Mouse (Mus musculus): ENCODE data around the gene Ctnnd2. TPM values are rescaled to one million over a fixed set of nuclear protein-coding genes. Genes with fewer than 3 reads are reported as not detected.

Gene Ctnnd2
- polyA plus RNA-seq, 1 experiment = 0.02 TPM

- Histone ChIP-seq H3K4me2 (ENCODE audit: low read depth) (no peak overlapping the region), H3K36me3 (ENCODE audit: control insufficient read depth, insufficient read depth) (no peaks in the 10 kb centered on the region), H3K79me2 (ENCODE audit: control insufficient read depth, insufficient read depth) (no peaks in the 10 kb centered on the region), H3ac (ENCODE audit: control insufficient read depth, insufficient read length) (peak overlapping the region; percentile 2), H3K27me3 (ENCODE audit: control insufficient read depth, insufficient read depth, insufficient read length) (peaks cover 14% of the 10 kb centered on the region), H3K4me3 (no peak overlapping the region)
- no peak for TF ChIP-seq POLR2A (IDR thresholded peaks at IDR 0.05; ENCODE audit: insufficient read length, low read depth)
- no peak for TF ChIP-seq CEBPB (IDR thresholded peaks at IDR 0.05; ENCODE audit: insufficient read depth, poor library complexity, severe bottlenecking)
- no peak for TF ChIP-seq MYOG (IDR thresholded peaks at IDR 0.05; ENCODE audit: control insufficient read depth in 1 of 3, insufficient read depth in 1 of 3, insufficient read length in 2 of 3, low read depth in 2 of 3)
- no peak for TF ChIP-seq TCF12 (IDR thresholded peaks at IDR 0.05; ENCODE audit: insufficient read depth, poor library complexity, severe bottlenecking)
- no peak for TF ChIP-seq POLR2AphosphoS2 (IDR thresholded peaks at IDR 0.05; ENCODE audit: insufficient read length, low read depth)
- no peak for TF ChIP-seq USF1 (IDR thresholded peaks at IDR 0.05; ENCODE audit: low read depth)
- no peak for TF ChIP-seq MYOD1 (IDR thresholded peaks at IDR 0.05; ENCODE audit: control insufficient read depth in 1 of 3, insufficient read length in 2 of 3, low read depth in 2 of 3)
- no peak for TF ChIP-seq SRF (IDR thresholded peaks at IDR 0.05; ENCODE audit: control insufficient read depth, insufficient read length, low read depth)
- TF ChIP-seq TCF3 (IDR thresholded peaks at IDR 0.05; ENCODE audit: insufficient read length, low read depth) = no peak
- no peak for TF ChIP-seq E2F4 (IDR thresholded peaks at IDR 0.05; ENCODE audit: insufficient read depth)
- TF ChIP-seq REST (IDR thresholded peaks at IDR 0.05; ENCODE audit: insufficient read depth, insufficient read length) = no peak
- no peak for TF ChIP-seq MAX (IDR thresholded peaks at IDR 0.05; ENCODE audit: low read depth)
Measured at GRCm38 (mm10) chr15:30646501-30647431, 474.4 kb downstream of the Ctnnd2 start.

GRCm38 (mm10) chr15:30647679-30648311 is 475.4 kb downstream of the Ctnnd2 start:
- H3K36me3 ChIP-seq (ENCODE audit: control insufficient read depth, insufficient read depth) = no peaks in the 10 kb centered on the region
- no peak overlapping the region for H3K4me2 ChIP-seq (ENCODE audit: low read depth)
- no peak overlapping the region for H3K4me3 ChIP-seq
- H3K27me3 ChIP-seq (ENCODE audit: control insufficient read depth, insufficient read depth, insufficient read length) = peaks cover 14% of the 10 kb centered on the region
- TF ChIP-seq MYOD1 (IDR thresholded peaks at IDR 0.05; ENCODE audit: control insufficient read depth in 1 of 3, insufficient read length in 2 of 3, low read depth in 2 of 3) = no peak
- TF ChIP-seq E2F4 (IDR thresholded peaks at IDR 0.05; ENCODE audit: insufficient read depth) = no peak
- TF ChIP-seq REST (IDR thresholded peaks at IDR 0.05; ENCODE audit: insufficient read depth, insufficient read length) = no peak
- TF ChIP-seq MAX (IDR thresholded peaks at IDR 0.05; ENCODE audit: low read depth) = no peak
- no peak for TF ChIP-seq USF1 (IDR thresholded peaks at IDR 0.05; ENCODE audit: low read depth)
- no peak for TF ChIP-seq POLR2A (IDR thresholded peaks at IDR 0.05; ENCODE audit: insufficient read length, low read depth)
- H3ac ChIP-seq (ENCODE audit: control insufficient read depth, insufficient read length) = no peak overlapping the region
- H3K79me2 ChIP-seq (ENCODE audit: control insufficient read depth, insufficient read depth) = no peaks in the 10 kb centered on the region

DNA sequence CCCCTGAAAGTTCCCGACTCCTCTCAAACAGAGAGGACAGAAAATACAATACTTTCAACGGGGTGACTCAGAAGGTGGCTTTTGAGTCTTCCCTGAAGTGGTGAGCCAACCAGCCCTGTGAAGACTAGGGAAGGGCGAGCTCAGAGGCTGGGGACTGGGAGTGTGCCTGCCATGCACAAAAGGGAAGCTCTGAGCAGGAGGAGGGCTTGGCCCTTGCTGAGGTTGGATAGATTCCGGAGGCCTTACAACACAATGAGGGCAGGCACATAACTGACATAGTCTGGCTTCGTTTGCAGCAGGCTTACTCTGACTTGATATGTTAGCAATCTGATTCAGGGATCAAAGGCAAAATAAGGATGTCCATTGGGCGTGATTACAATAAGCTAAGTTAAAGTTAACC is 477.6 kb downstream of the Ctnnd2 start:
- peaks cover 14% of the 10 kb centered on the region for H3K27me3 ChIP-seq (ENCODE audit: control insufficient read depth, insufficient read depth, insufficient read length)
- no peaks in the 10 kb centered on the region for H3K36me3 ChIP-seq (ENCODE audit: control insufficient read depth, insufficient read depth)
- H3K79me2 ChIP-seq (ENCODE audit: control insufficient read depth, insufficient read depth) = no peaks in the 10 kb centered on the region
- no peak overlapping the region for H3K4me2 ChIP-seq (ENCODE audit: low read depth)
- no peak overlapping the region for H3ac ChIP-seq (ENCODE audit: control insufficient read depth, insufficient read length)
- TF ChIP-seq TCF12 (IDR thresholded peaks at IDR 0.05; ENCODE audit: insufficient read depth, poor library complexity, severe bottlenecking) (no peak), CEBPB (IDR thresholded peaks at IDR 0.05; ENCODE audit: insufficient read depth, poor library complexity, severe bottlenecking) (no peak), MYOD1 (IDR thresholded peaks at IDR 0.05; ENCODE audit: control insufficient read depth in 1 of 3, insufficient read length in 2 of 3, low read depth in 2 of 3) (no peak), TCF3 (IDR thresholded peaks at IDR 0.05; ENCODE audit: insufficient read length, low read depth) (no peak), E2F4 (IDR thresholded peaks at IDR 0.05; ENCODE audit: insufficient read depth) (no peak), REST (IDR thresholded peaks at IDR 0.05; ENCODE audit: insufficient read depth, insufficient read length) (no peak), MAX (IDR thresholded peaks at IDR 0.05; ENCODE audit: low read depth) (no peak), POLR2A (IDR thresholded peaks at IDR 0.05; ENCODE audit: insufficient read length, low read depth) (no peak), POLR2AphosphoS2 (IDR thresholded peaks at IDR 0.05; ENCODE audit: insufficient read length, low read depth) (no peak), SRF (IDR thresholded peaks at IDR 0.05; ENCODE audit: control insufficient read depth, insufficient read length, low read depth) (no peak), USF1 (IDR thresholded peaks at IDR 0.05; ENCODE audit: low read depth) (no peak), MYOG (IDR thresholded peaks at IDR 0.05; ENCODE audit: control insufficient read depth in 1 of 3, insufficient read depth in 1 of 3, insufficient read length in 2 of 3, low read depth in 2 of 3) (no peak)
- H3K4me3 ChIP-seq = no peak overlapping the region

GRCm38 (mm10) chr15:30655433-30655832 is 483.0 kb downstream of the Ctnnd2 start:
- H3ac ChIP-seq (ENCODE audit: control insufficient read depth, insufficient read length) = no peak overlapping the region
- TF ChIP-seq E2F4 (IDR thresholded peaks at IDR 0.05; ENCODE audit: insufficient read depth) (no peak), CEBPB (IDR thresholded peaks at IDR 0.05; ENCODE audit: insufficient read depth, poor library complexity, severe bottlenecking) (no peak), REST (IDR thresholded peaks at IDR 0.05; ENCODE audit: insufficient read depth, insufficient read length) (no peak), USF1 (IDR thresholded peaks at IDR 0.05; ENCODE audit: low read depth) (no peak), TCF12 (IDR thresholded peaks at IDR 0.05; ENCODE audit: insufficient read depth, poor library complexity, severe bottlenecking) (no peak), SRF (IDR thresholded peaks at IDR 0.05; ENCODE audit: control insufficient read depth, insufficient read length, low read depth) (no peak), MAX (IDR thresholded peaks at IDR 0.05; ENCODE audit: low read depth) (no peak), TCF3 (IDR thresholded peaks at IDR 0.05; ENCODE audit: insufficient read length, low read depth) (no peak), MYOG (IDR thresholded peaks at IDR 0.05; ENCODE audit: control insufficient read depth in 1 of 3, insufficient read depth in 1 of 3, insufficient read length in 2 of 3, low read depth in 2 of 3) (no peak), POLR2AphosphoS2 (IDR thresholded peaks at IDR 0.05; ENCODE audit: insufficient read length, low read depth) (no peak), MYOD1 (IDR thresholded peaks at IDR 0.05; ENCODE audit: control insufficient read depth in 1 of 3, insufficient read length in 2 of 3, low read depth in 2 of 3) (no peak), POLR2A (IDR thresholded peaks at IDR 0.05; ENCODE audit: insufficient read length, low read depth) (no peak)
- H3K27me3 ChIP-seq (ENCODE audit: control insufficient read depth, insufficient read depth, insufficient read length) = no peaks in the 10 kb centered on the region
- no peaks in the 10 kb centered on the region for H3K79me2 ChIP-seq (ENCODE audit: control insufficient read depth, insufficient read depth)
- no peaks in the 10 kb centered on the region for H3K36me3 ChIP-seq (ENCODE audit: control insufficient read depth, insufficient read depth)
- no peak overlapping the region for H3K4me3 ChIP-seq
- H3K4me2 ChIP-seq (ENCODE audit: low read depth) = no peak overlapping the region
